Mouse (Mus musculus) forebrain, embryonic 16.5 days (tissue): ENCODE data around the gene Frmd8. TPM values are rescaled to one million over a fixed set of nuclear protein-coding genes. Genes with fewer than 3 reads are reported as not detected.

Source experiments
- ATAC-seq: fragments of 200-750 bp; cut with Nextera tagmentation; 2 replicates; pipeline ENCODE4 v1.8.0; 2017; ENCODE audit warnings: mild to moderate bottlenecking, moderate library complexity
- H3K27ac ChIP-seq: fragments of 300-500 bp; sonication (generic); 2 replicates; pipeline ENCODE4 v1.5.1; 2014; ENCODE audit warnings: low read length, control low read depth
- H3K27me3 ChIP-seq: fragments of 300-500 bp; sonication (generic); replicated peaks from 2 replicates; pipeline ENCODE4 v1.6.1; 2014; ENCODE audit warnings: low read length; ENCODE audit not compliant: control insufficient read depth, insufficient read depth
- H3K36me3 ChIP-seq: fragments of 300-500 bp; sonication (generic); 2 replicates; pipeline ENCODE4 v1.6.1; 2014; ENCODE audit not compliant: control insufficient read depth, insufficient read depth
- H3K4me1 ChIP-seq: fragments of 300-500 bp; sonication (generic); replicated peaks from 2 replicates; pipeline ENCODE4 v1.6.1; 2014; ENCODE audit warnings: low read length; ENCODE audit not compliant: control insufficient read depth, insufficient read depth
- H3K4me2 ChIP-seq: fragments of 300-500 bp; sonication (generic); 2 replicates; pipeline ENCODE4 v1.6.1; 2014; ENCODE audit warnings: mild to moderate bottlenecking, low read length, control low read depth
- H3K4me3 ChIP-seq: fragments of 300-500 bp; sonication (generic); replicated peaks from 2 replicates; pipeline ENCODE4 v1.5.1; 2014; ENCODE audit warnings: mild to moderate bottlenecking, low read length, control low read depth
- H3K9ac ChIP-seq: fragments of 300-500 bp; sonication (generic); replicated peaks from 2 replicates; pipeline ENCODE4 v1.6.1; 2014; ENCODE audit warnings: low read depth, low read length, control low read depth
- H3K9me3 ChIP-seq: fragments of 300-500 bp; sonication (generic); 2 replicates; pipeline ENCODE4 v1.6.1; 2016; ENCODE audit warnings: low read length; ENCODE audit not compliant: control insufficient read depth
- WGBS: fragments of 180-500 bp; shearing (Covaris S2); extraction: QIAGEN DNeasy Blood & Tissue Kit; methylation state at CpG from one replicate; pipeline ENCODE4 v1.1.7; 2014; 5-methylcytosine and 5-hydroxymethylcytosine counted together
- polyA plus RNA-seq: library from polyadenylated mRNA; unstranded; fragments of >200 nt; fragmentation: Nextera tagmentation; extraction: Ambion mirVana; gene quantifications from 2 replicates; pipeline ENCODE4 v1.2.1, GENCODE M21; 2015

Frmd8 gene
- polyA plus RNA-seq, 1 experiment from 2014 or later: 21.5 TPM

GRCm38 (mm10) chr19:5802787-5803040, 72.4 kb downstream of the Frmd8 start:
- peaks cover 4% of the 10 kb centered on the region; the same call in 1 of the 2 replicates for H3K36me3 ChIP-seq
- 2% methylated on average over 4 of the region's 4 CpGs for WGBS
- no peak for ATAC-seq

GRCm38 (mm10) chr19:5802011-5802786, 72.9 kb downstream of the Frmd8 start:
- Histone ChIP-seq H3K27ac (peak overlapping the region; percentile 100), H3K27me3 (no peaks in the 10 kb centered on the region), H3K4me2 (peak overlapping the region; percentile 100), H3K9ac (peak overlapping the region; percentile 93), H3K36me3 (peaks cover 4% of the 10 kb centered on the region; the same call in 1 of the 2 replicates), H3K4me1 (peaks cover 32% of the 10 kb centered on the region), H3K4me3 (peak overlapping the region; percentile 55), H3K9me3 (no peaks in the 10 kb centered on the region)
- peak; percentile 39; the same call in 1 of the 2 replicates for ATAC-seq
- WGBS: under 1% methylated on average over 25 of the region's 25 CpGs

More at GRCm38 (mm10) chr19:5802787-5803040, 72.4 kb downstream of the Frmd8 start:
- Histone ChIP-seq H3K27ac (peak overlapping the region; percentile 100), H3K9me3 (no peaks in the 10 kb centered on the region), H3K27me3 (no peaks in the 10 kb centered on the region), H3K4me2 (peak overlapping the region; percentile 96), H3K9ac (peak overlapping the region; percentile 93), H3K4me1 (peaks cover 28% of the 10 kb centered on the region), H3K4me3 (peak overlapping the region; percentile 55)

GRCm38 (mm10) chr19:5801432-5801964, 73.6 kb downstream of the Frmd8 start:
- Histone ChIP-seq H3K36me3 (peaks cover 7% of the 10 kb centered on the region), H3K4me3 (peak overlapping the region; percentile 55), H3K9ac (peak overlapping the region; percentile 83), H3K4me2 (peak overlapping the region; percentile 100), H3K4me1 (peaks cover 34% of the 10 kb centered on the region), H3K9me3 (no peaks in the 10 kb centered on the region), H3K27ac (peak overlapping the region; percentile 81), H3K27me3 (no peaks in the 10 kb centered on the region)
- ATAC-seq: no peak
- WGBS: 5% methylated on average over 3 of the region's 3 CpGs

GRCm38 (mm10) chr19:5800632-5801431, 74.2 kb downstream of the Frmd8 start:
- Histone ChIP-seq H3K4me2 (peak overlapping the region; percentile 100), H3K9ac (peak overlapping the region; percentile 83), H3K4me1 (peaks cover 34% of the 10 kb centered on the region), H3K27me3 (no peaks in the 10 kb centered on the region), H3K4me3 (peak overlapping the region; percentile 55), H3K9me3 (no peaks in the 10 kb centered on the region), H3K27ac (peak overlapping the region; percentile 81), H3K36me3 (peaks cover 9% of the 10 kb centered on the region)
- ATAC-seq: no peak
- under 1% methylated on average over 19 of the region's 19 CpGs for WGBS

GRCm38 (mm10) chr19:5800350-5800631, 74.8 kb downstream of the Frmd8 start:
- ATAC-seq: no peak
- H3K4me2 ChIP-seq: peak overlapping the region; percentile 100
- H3K9me3 ChIP-seq: no peaks in the 10 kb centered on the region
- 0% methylated on average over 2 of the region's 2 CpGs for WGBS
- H3K4me3 ChIP-seq: peak overlapping the region; percentile 55
- no peaks in the 10 kb centered on the region for H3K27me3 ChIP-seq
- peaks cover 12% of the 10 kb centered on the region for H3K36me3 ChIP-seq
- peaks cover 39% of the 10 kb centered on the region for H3K4me1 ChIP-seq
- peak overlapping the region; percentile 83 for H3K9ac ChIP-seq
- H3K27ac ChIP-seq: peak overlapping the region; percentile 81

Other genes with a start within 250 kb of the Frmd8 start
- 37.0 and 41.6 TPM in 2 replicates for gene Rela, start 237.8 kb downstream of the Frmd8 start, polyA plus RNA-seq
- 14.3 and 15.1 TPM in 2 replicates for gene Sipa1, start 211.6 kb downstream of the Frmd8 start, polyA plus RNA-seq
- 10.0 and 10.7 TPM in 2 replicates for gene Map3k11, start 186.5 kb downstream of the Frmd8 start, polyA plus RNA-seq
- 24.1 and 28.7 TPM in 2 replicates for gene Pcnx3, start 186.4 kb downstream of the Frmd8 start, polyA plus RNA-seq
- 0.24 and 0.48 TPM in 2 replicates for gene Kcnk7, start 170.9 kb downstream of the Frmd8 start, polyA plus RNA-seq
- gene Ehbp1l1, start 149.0 kb downstream of the Frmd8 start, polyA plus RNA-seq: 12.0 and 20.0 TPM in 2 replicates
- 170 and 177 TPM in 2 replicates for gene Fam89b, start 145.6 kb downstream of the Frmd8 start, polyA plus RNA-seq
- gene Ltbp3, start 134.4 kb downstream of the Frmd8 start, polyA plus RNA-seq: 11.4 and 11.6 TPM in 2 replicates
- 66.2 and 79.4 TPM in 2 replicates for gene Scyl1, start 103.9 kb downstream of the Frmd8 start, polyA plus RNA-seq
- gene Slc25a45, start 2.5 kb upstream of the Frmd8 start, polyA plus RNA-seq: 1.5 and 2.0 TPM in 2 replicates
- 11.0 and 13.7 TPM in 2 replicates for gene Tigd3, start 18.9 kb upstream of the Frmd8 start, polyA plus RNA-seq
- gene Dpf2, start 37.7 kb upstream of the Frmd8 start, polyA plus RNA-seq: 124 and 126 TPM in 2 replicates
- gene Cdc42ep2, start 49.5 kb upstream of the Frmd8 start, polyA plus RNA-seq: 11.1 and 12.4 TPM in 2 replicates
- gene Pola2, start 88.9 kb upstream of the Frmd8 start, polyA plus RNA-seq: 31.9 and 34.2 TPM in 2 replicates
- not detected in 2 replicates for gene Slc22a20, start 110.9 kb upstream of the Frmd8 start, polyA plus RNA-seq
- gene Capn1, start 140.6 kb upstream of the Frmd8 start, polyA plus RNA-seq: 1.3 and 2.2 TPM in 2 replicates
- gene Syvn1, start 171.3 kb upstream of the Frmd8 start, polyA plus RNA-seq: 22.6 and 30.3 TPM in 2 replicates
- 65.0 and 74.0 TPM in 2 replicates for gene Mrpl49, start 182.5 kb upstream of the Frmd8 start, polyA plus RNA-seq
- gene Fau, start 182.6 kb upstream of the Frmd8 start, polyA plus RNA-seq: 493 and 512 TPM in 2 replicates
- gene Znhit2, start 185.9 kb upstream of the Frmd8 start, polyA plus RNA-seq: 30.1 and 31.0 TPM in 2 replicates
- 34.0 and 41.3 TPM in 2 replicates for gene Tm7sf2, start 193.1 kb upstream of the Frmd8 start, polyA plus RNA-seq
- 85.9 and 88.5 TPM in 2 replicates for gene Vps51, start 202.0 kb upstream of the Frmd8 start, polyA plus RNA-seq
- gene Tmem262, start 204.8 kb upstream of the Frmd8 start, polyA plus RNA-seq: not detected in 2 replicates
- gene Gm28374, start 207.0 kb upstream of the Frmd8 start, polyA plus RNA-seq: 2.1 and 3.1 TPM in 2 replicates
- 83.3 and 85.7 TPM in 2 replicates for gene Zfpl1, start 209.7 kb upstream of the Frmd8 start, polyA plus RNA-seq
- gene Cdca5, start 209.7 kb upstream of the Frmd8 start, polyA plus RNA-seq: 16.5 and 16.7 TPM in 2 replicates
- not detected in 2 replicates for gene AC131692.1, start 219.1 kb upstream of the Frmd8 start, polyA plus RNA-seq
- gene Naaladl1, start 230.5 kb upstream of the Frmd8 start, polyA plus RNA-seq: 0.35 and 0.58 TPM in 2 replicates
- gene Sac3d1, start 243.4 kb upstream of the Frmd8 start, polyA plus RNA-seq: 46.4 and 50.5 TPM in 2 replicates